Mouse (Mus musculus): ENCODE data around the gene Dach2.

DNA sequence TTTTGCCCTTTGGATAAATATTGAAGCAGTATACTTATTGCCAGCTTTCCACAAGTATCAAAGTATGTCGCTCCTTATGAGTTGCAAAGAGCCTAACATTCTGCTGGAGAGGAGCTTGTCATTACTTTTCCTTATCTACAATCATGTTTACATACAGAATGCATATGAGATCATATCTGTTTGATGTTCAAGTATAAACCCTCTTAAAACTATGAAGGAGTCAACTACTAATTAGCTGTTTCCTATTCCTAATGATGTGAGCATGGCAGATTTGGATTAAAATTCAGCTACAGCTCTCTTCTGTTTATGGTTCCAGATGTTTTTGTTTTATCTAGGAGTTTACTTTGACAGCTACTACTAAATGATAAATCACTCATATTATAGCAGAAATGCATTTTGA is 535.8 kb downstream of the Dach2 start:
- no peak for TF ChIP-seq POLR2A (IDR thresholded peaks at IDR 0.05; ENCODE audit: borderline replicate concordance, extremely low read depth, insufficient read depth, insufficient read length, poor library complexity, severe bottlenecking)
- TF ChIP-seq CTCF (IDR thresholded peaks at IDR 0.05; ENCODE audit: borderline replicate concordance, extremely low read depth, insufficient read depth, insufficient read length) = no peak

Data from brain, embryonic 14.5 days (tissue).